7 mouse cellular contexts compared by ENCODE assay signal in the genomic region with DNA sequence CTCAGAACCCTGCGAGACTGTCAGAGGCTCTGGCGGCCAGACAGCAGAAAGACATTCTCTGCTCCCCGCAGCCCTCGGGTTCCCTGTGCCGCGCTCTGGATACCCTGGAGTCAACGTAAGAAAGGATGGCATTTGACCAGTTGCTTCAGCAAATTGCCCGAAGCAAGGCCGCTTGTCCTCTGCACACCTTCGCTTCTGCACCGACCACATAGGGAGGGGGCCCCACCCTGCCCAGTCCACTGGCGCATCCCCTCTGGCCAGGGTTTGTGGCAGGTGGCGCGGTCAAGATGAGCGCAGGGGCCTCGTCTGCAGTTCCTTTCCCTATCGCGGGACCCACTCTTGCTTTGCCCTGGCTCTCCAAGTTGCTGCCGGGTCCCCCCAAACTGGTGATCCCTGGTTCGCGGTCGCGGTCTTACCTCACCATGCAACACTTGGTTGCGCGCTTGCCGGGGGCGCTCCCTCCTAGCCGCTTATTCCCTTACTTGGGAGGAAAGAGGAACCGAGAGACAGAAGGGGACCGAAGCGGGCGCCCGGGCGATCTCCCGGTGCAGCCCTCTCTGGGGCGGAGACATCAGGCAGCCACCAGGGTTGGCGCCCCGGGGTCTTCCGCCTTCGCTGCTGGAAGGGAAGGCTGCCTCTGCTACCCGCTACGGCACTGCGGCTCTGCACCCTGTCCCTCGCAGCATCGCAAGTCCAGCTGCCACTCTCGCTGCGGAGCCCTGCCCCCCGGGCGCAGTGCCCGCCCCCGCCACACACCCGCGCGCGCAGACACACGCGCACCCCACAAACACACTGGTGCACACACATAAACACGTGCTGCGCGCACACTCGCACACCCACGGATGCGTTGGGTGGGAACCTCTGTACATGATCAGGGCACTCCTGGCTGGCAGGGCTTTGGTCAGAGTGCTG. TPM values are rescaled to one million over a fixed set of nuclear protein-coding genes. Genes with fewer than 3 reads are reported as not detected.
A peak's percentile ranks its signal among the peaks of the same experiment; 100 is the strongest.
DNase-seq lines count a peak whose midpoint lies in the region; ATAC-seq and TF ChIP-seq lines count a peak whose summit lies in the region.

A gene (minus strand): TSS at position 689 of the 912 bp plus-strand sequence.

- H3K9ac ChIP-seq in embryonic facial prominence, embryonic 11.5 days (replicated peaks; ENCODE audit: low read length): peak within 1 kb of the TSS; percentile 47
- peak within 1 kb of the TSS; percentile 55; the same call in 1 of the 2 replicates for H3K9ac ChIP-seq in kidney, embryonic 16.5 days (replicated peaks; ENCODE audit: low read length)
- H3K9ac ChIP-seq in limb, embryonic 14.5 days (ENCODE audit: low read depth, low read length, severe bottlenecking): peak within 1 kb of the TSS; percentile 36
- H3K9ac ChIP-seq in midbrain, embryonic 13.5 days (replicated peaks): peak within 1 kb of the TSS; percentile 62

- peaks cover 30% of the 10 kb centered on the region for H3K4me1 ChIP-seq in bone marrow macrophage, adult 2 months (ENCODE audit: control insufficient read depth, insufficient read depth, low read length)
- H3K4me1 ChIP-seq in embryonic facial prominence, embryonic 11.5 days (ENCODE audit: control insufficient read depth, insufficient read depth, low read length): no peaks in the 10 kb centered on the region; the same call in 1 of the 2 replicates
- H3K4me1 ChIP-seq in heart, embryonic 10.5 days: peaks cover 19% of the 10 kb centered on the region
- peaks cover 5% of the 10 kb centered on the region; the same call in 1 of the 2 replicates for H3K4me1 ChIP-seq in kidney, embryonic 16.5 days (ENCODE audit: insufficient read depth, low read length)
- peaks cover 9% of the 10 kb centered on the region; the same call in 1 of the 2 replicates for H3K4me1 ChIP-seq in limb, embryonic 14.5 days (ENCODE audit: control insufficient read depth, insufficient read depth, low read length)
- peaks cover 16% of the 10 kb centered on the region for H3K4me1 ChIP-seq in midbrain, embryonic 13.5 days (replicated peaks)

- WGBS in embryonic facial prominence, embryonic 11.5 days: 1% methylated on average over 63 of the region's 63 CpGs
- 1% methylated on average over 63 of the region's 63 CpGs for WGBS in heart, embryonic 10.5 days
- under 1% methylated on average over 63 of the region's 63 CpGs for WGBS in kidney, embryonic 16.5 days
- 3% methylated on average over 62 of the region's 63 CpGs for WGBS in limb, embryonic 14.5 days
- WGBS in midbrain, embryonic 13.5 days: under 1% methylated on average over 61 of the region's 63 CpGs

- H3K27ac ChIP-seq in bone marrow macrophage, adult 2 months (ENCODE audit: insufficient read depth, low read depth, low read length): no peak within 1 kb of the TSS
- no peak within 1 kb of the TSS for H3K27ac ChIP-seq in embryonic facial prominence, embryonic 11.5 days (replicated peaks; ENCODE audit: low read depth, low read length)
- H3K27ac ChIP-seq in heart, embryonic 10.5 days: peak within 1 kb of the TSS; percentile 56
- no peak within 1 kb of the TSS for H3K27ac ChIP-seq in kidney, embryonic 16.5 days (ENCODE audit: low read length)
- H3K27ac ChIP-seq in limb, embryonic 14.5 days (replicated peaks; ENCODE audit: low read depth, low read length): no peak within 1 kb of the TSS
- H3K27ac ChIP-seq in midbrain, embryonic 13.5 days: no peak within 1 kb of the TSS

- peaks cover 26% of the 10 kb centered on the region for H3K27me3 ChIP-seq in embryonic facial prominence, embryonic 11.5 days (ENCODE audit: control insufficient read depth, insufficient read depth, low read length)
- H3K27me3 ChIP-seq in heart, embryonic 10.5 days (ENCODE audit: insufficient read depth, poor library complexity, severe bottlenecking): peaks cover 54% of the 10 kb centered on the region
- peaks cover 43% of the 10 kb centered on the region for H3K27me3 ChIP-seq in kidney, embryonic 16.5 days (ENCODE audit: insufficient read depth, low read length)
- H3K27me3 ChIP-seq in limb, embryonic 14.5 days (ENCODE audit: control insufficient read depth, insufficient read depth, low read length): peaks cover 30% of the 10 kb centered on the region
- peaks cover 51% of the 10 kb centered on the region for H3K27me3 ChIP-seq in midbrain, embryonic 13.5 days

- no peaks in the 10 kb centered on the region for H3K36me3 ChIP-seq in embryonic facial prominence, embryonic 11.5 days (replicated peaks; ENCODE audit: control insufficient read depth, insufficient read depth, low read depth, low read length)
- H3K36me3 ChIP-seq in heart, embryonic 10.5 days: no peaks in the 10 kb centered on the region
- no peaks in the 10 kb centered on the region for H3K36me3 ChIP-seq in kidney, embryonic 16.5 days (ENCODE audit: insufficient read depth, low read length)
- no peaks in the 10 kb centered on the region for H3K36me3 ChIP-seq in limb, embryonic 14.5 days (ENCODE audit: control insufficient read depth, insufficient read depth, low read length)
- H3K36me3 ChIP-seq in midbrain, embryonic 13.5 days: no peaks in the 10 kb centered on the region

- H3K9me3 ChIP-seq in embryonic facial prominence, embryonic 11.5 days (replicated peaks; ENCODE audit: control insufficient read depth, low read length): no peaks in the 10 kb centered on the region
- H3K9me3 ChIP-seq in heart, embryonic 10.5 days: no peaks in the 10 kb centered on the region
- no peaks in the 10 kb centered on the region for H3K9me3 ChIP-seq in kidney, embryonic 16.5 days (ENCODE audit: low read length)
- no peaks in the 10 kb centered on the region for H3K9me3 ChIP-seq in limb, embryonic 14.5 days (ENCODE audit: control insufficient read depth, low read length)
- H3K9me3 ChIP-seq in midbrain, embryonic 13.5 days: no peaks in the 10 kb centered on the region

- ATAC-seq in embryonic facial prominence, embryonic 11.5 days (replicated peaks; ENCODE audit: insufficient number of reproducible peaks, low FRiP score, low TSS enrichment, low read depth): no peak; the same call in 1 of the 2 replicates
- ATAC-seq in kidney, embryonic 16.5 days (ENCODE audit: low FRiP score, low TSS enrichment): peak; percentile 61; the same call in 1 of the 2 replicates
- ATAC-seq in limb, embryonic 14.5 days (ENCODE audit: low FRiP score, low read depth): peak; percentile 30; the same call in 1 of the 2 replicates
- peak; percentile 83 for ATAC-seq in midbrain, embryonic 13.5 days

- peak within 1 kb of the TSS; percentile 59 for H3K4me3 ChIP-seq in bone marrow macrophage, adult 2 months (ENCODE audit: insufficient read depth, low read length)
- peak within 1 kb of the TSS; percentile 46 for H3K4me3 ChIP-seq in embryonic facial prominence, embryonic 11.5 days (ENCODE audit: low read depth, low read length)
- H3K4me3 ChIP-seq in heart, embryonic 10.5 days: peak within 1 kb of the TSS; percentile 67
- H3K4me3 ChIP-seq in kidney, embryonic 16.5 days (ENCODE audit: low read length): peak within 1 kb of the TSS; percentile 48
- H3K4me3 ChIP-seq in limb, embryonic 14.5 days (replicated peaks; ENCODE audit: low read length): peak within 1 kb of the TSS; percentile 43
- H3K4me3 ChIP-seq in midbrain, embryonic 13.5 days (replicated peaks): peak within 1 kb of the TSS; percentile 53

- TF ChIP-seq CTCF in bone marrow macrophage, adult 2 months (IDR thresholded peaks at IDR 0.05; ENCODE audit: low read depth, low read length): no peak

- peak; percentile 47 for DNase-seq in embryonic facial prominence, embryonic 11.5 days (ENCODE audit: low spot score)
- no peak for DNase-seq in heart, embryonic 10.5 days (ENCODE audit: low spot score)
- no peak for DNase-seq in limb, embryonic 14.5 days (ENCODE audit: low spot score)
- peak; percentile 47 to 53 for DNase-seq in spleen, postnatal 14 days (ENCODE audit: low spot score in 2 of 2)

- TF ChIP-seq POLR2A in bone marrow macrophage, adult 2 months (IDR thresholded peaks at IDR 0.05; ENCODE audit: borderline replicate concordance, low read depth, low read length): no peak
- TF ChIP-seq POLR2A in limb, embryonic 14.5 days (IDR thresholded peaks at IDR 0.05; ENCODE audit: borderline replicate concordance, extremely low read depth, insufficient read depth, insufficient read length): no peak

- peak within 1 kb of the TSS; percentile 96 for H3K4me2 ChIP-seq in embryonic facial prominence, embryonic 11.5 days (ENCODE audit: low read depth, low read length)
- H3K4me2 ChIP-seq in kidney, embryonic 16.5 days (replicated peaks; ENCODE audit: low read depth, low read length): peak within 1 kb of the TSS; percentile 69
- H3K4me2 ChIP-seq in limb, embryonic 14.5 days (replicated peaks; ENCODE audit: low read depth, low read length, severe bottlenecking): peak within 1 kb of the TSS; percentile 78
- H3K4me2 ChIP-seq in midbrain, embryonic 13.5 days (replicated peaks): peak within 1 kb of the TSS; percentile 79

RNA-seq across cellular contexts. Expression of the gene that starts here (rescaled TPM):
- polyA plus RNA-seq in bone marrow macrophage, adult 2 months (2012; ENCODE audit: insufficient read depth, insufficient read length, missing spikeins): 2.1 and 2.3 TPM in 2 replicates
- 0.15 and 0.17 TPM in 2 replicates for polyA plus RNA-seq in embryonic facial prominence, embryonic 11.5 days (2014; fragmentation: Nextera tagmentation; extraction: Ambion mirVana)
- polyA plus RNA-seq in heart, embryonic 10.5 days (2016; fragmentation: Nextera tagmentation; extraction: Ambion mirVana): 0.31 and 0.49 TPM in 2 replicates
- polyA plus RNA-seq in kidney, embryonic 16.5 days (2015; fragmentation: Nextera tagmentation; extraction: Ambion mirVana): 0.51 and 0.81 TPM in 2 replicates
- 0.05 and 0.08 TPM in 2 replicates for polyA plus RNA-seq in limb, embryonic 14.5 days (2012; rRNA removed)
- 0.26 and 0.29 TPM in 2 replicates for polyA plus RNA-seq in limb, embryonic 14.5 days (2014; fragmentation: Nextera tagmentation; extraction: Ambion mirVana)
- polyA plus RNA-seq in midbrain, embryonic 13.5 days (2015; fragmentation: Nextera tagmentation; extraction: Ambion mirVana): 0.30 and 0.46 TPM in 2 replicates

Comparison
In these comparisons a context has a peak if more than half of its experiments do, and no peak if none do; other contexts are left out.
1. Peak in DNase-seq, H3K4me3 ChIP-seq, H3K9ac ChIP-seq and H3K4me2 ChIP-seq in embryonic facial prominence, embryonic 11.5 days; RNA of the gene not detected or under 1 TPM.
2. Peak in ATAC-seq, H3K4me3 ChIP-seq, H3K9ac ChIP-seq and H3K4me2 ChIP-seq in kidney, embryonic 16.5 days; RNA of the gene not detected or under 1 TPM.
3. Peak in ATAC-seq, H3K4me3 ChIP-seq, H3K9ac ChIP-seq and H3K4me2 ChIP-seq in limb, embryonic 14.5 days; RNA of the gene not detected or under 1 TPM.
4. Peak in ATAC-seq, H3K4me3 ChIP-seq, H3K9ac ChIP-seq and H3K4me2 ChIP-seq in midbrain, embryonic 13.5 days; RNA of the gene not detected or under 1 TPM.
5. DNase-seq: peak in spleen, postnatal 14 days (2 of 2); none in heart, embryonic 10.5 days (single experiment) and limb, embryonic 14.5 days (single experiment).
6. Peak in every context shown above with its lines, with median percentiles within 50 percentile points of each other: H3K4me3 ChIP-seq, H3K4me2 ChIP-seq and H3K9ac ChIP-seq.